Mouse (Mus musculus) myocyte (in vitro differentiated cells): ENCODE results near the gene Kmt5c.

Experiments used
- CEBPB ChIP-seq: IDR thresholded peaks from 2 replicates; pipeline ENCODE4 v1.6.1; 2011; ENCODE audit warnings: mild to moderate bottlenecking, moderate library complexity; ENCODE audit not compliant: poor library complexity, insufficient read depth, severe bottlenecking
- POLR2A ChIP-seq: IDR thresholded peaks from one replicate; pipeline ENCODE4 v1.6.1; 2011; ENCODE audit warnings: low read depth, mild to moderate bottlenecking, control low read depth, moderate library complexity; ENCODE audit not compliant: insufficient read length
- TCF12 ChIP-seq: IDR thresholded peaks from one replicate; pipeline ENCODE4 v1.6.1; 2011; ENCODE audit warnings: mild to moderate bottlenecking, control low read depth; ENCODE audit not compliant: poor library complexity, insufficient read depth, severe bottlenecking
- USF1 ChIP-seq: IDR thresholded peaks from one replicate; pipeline ENCODE4 v1.6.1; 2011; ENCODE audit warnings: low read depth, mild to moderate bottlenecking, control low read depth, moderate library complexity

DNA sequence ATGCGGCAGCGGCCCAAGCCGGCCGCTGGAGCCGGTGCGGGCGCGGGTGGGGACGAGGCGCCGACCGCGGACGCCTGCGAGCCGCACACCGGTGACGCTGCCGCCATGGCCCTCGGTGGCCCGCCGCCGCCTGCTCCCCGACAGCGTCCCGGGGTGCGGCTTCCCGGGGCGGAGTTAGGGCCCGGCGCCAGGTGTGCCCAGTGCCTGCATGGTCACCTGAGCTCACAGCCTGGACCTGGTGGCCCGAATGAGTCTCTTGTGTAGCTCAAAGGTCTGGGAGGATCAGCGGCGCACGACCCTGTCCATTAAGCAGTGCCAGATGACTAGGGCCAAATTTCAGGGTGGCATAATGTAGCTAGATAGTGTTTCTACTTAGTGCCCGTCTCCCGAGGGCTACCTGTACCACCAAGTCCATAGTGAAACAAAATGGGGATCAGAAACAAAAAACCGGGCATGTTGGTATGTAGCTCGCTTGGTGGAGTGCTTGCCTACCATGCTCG is 49.6 kb downstream of the Kmt5c start, which contains the start of gene Tmem238:
- TF ChIP-seq POLR2A, result peak; percentile 36
- no peak for TF ChIP-seq USF1
- TF ChIP-seq CEBPB, result no peak
- TF ChIP-seq TCF12, result no peak
